Mouse (Mus musculus) embryonic facial prominence, embryonic 15.5 days (tissue): ENCODE measurements around the gene Hspg2. TPM values are rescaled to one million over a fixed set of nuclear protein-coding genes. Genes with fewer than 3 reads are reported as not detected.
A peak's percentile ranks its signal among the peaks of the same experiment; 100 is the strongest.

ENCODE experiments used
- ATAC-seq: fragments of 200-750 bp; cut with Nextera tagmentation; 2 replicates; pipeline ENCODE4 v1.8.0; 2017; ENCODE audit warnings: low read depth, moderate TSS enrichment; ENCODE audit not compliant: insufficient number of reproducible peaks, low FRiP score, low TSS enrichment
- H3K27ac ChIP-seq: fragments of 300-500 bp; sonication (generic); replicated peaks from 2 replicates; pipeline ENCODE4 v1.5.1; 2015; ENCODE audit warnings: mild to moderate bottlenecking, inconsistent platforms
- H3K27me3 ChIP-seq: fragments of 300-500 bp; sonication (generic); 2 replicates; pipeline ENCODE4 v1.6.1; 2015; ENCODE audit warnings: inconsistent platforms
- H3K36me3 ChIP-seq: fragments of 300-500 bp; sonication (generic); 2 replicates; pipeline ENCODE4 v1.6.1; 2015; ENCODE audit warnings: mild to moderate bottlenecking, inconsistent platforms
- H3K4me1 ChIP-seq: fragments of 300-500 bp; sonication (generic); 2 replicates; pipeline ENCODE4 v1.6.1; 2015; ENCODE audit warnings: inconsistent platforms
- H3K4me2 ChIP-seq: fragments of 300-500 bp; sonication (generic); replicated peaks from 2 replicates; pipeline ENCODE4 v1.6.1; 2015; ENCODE audit warnings: mild to moderate bottlenecking, inconsistent platforms
- H3K4me3 ChIP-seq: fragments of 300-500 bp; sonication (generic); replicated peaks from 2 replicates; pipeline ENCODE4 v1.5.1; 2015; ENCODE audit warnings: mild to moderate bottlenecking, inconsistent platforms
- H3K9ac ChIP-seq: fragments of 300-500 bp; sonication (generic); 2 replicates; pipeline ENCODE4 v1.6.1; 2015; ENCODE audit warnings: inconsistent platforms
- H3K9me3 ChIP-seq: fragments of 300-500 bp; sonication (generic); replicated peaks from 2 replicates; pipeline ENCODE4 v1.6.1; 2016; ENCODE audit warnings: inconsistent platforms
- WGBS: fragments of 180-500 bp; shearing (Covaris S2); methylation state at CpG from one replicate; pipeline ENCODE4 v1.1.7; 2015; 5-methylcytosine and 5-hydroxymethylcytosine counted together
- polyA plus RNA-seq: library from polyadenylated mRNA; unstranded; fragments of >200 nt; fragmentation: Nextera tagmentation; extraction: Ambion mirVana; gene quantifications from 2 replicates; pipeline ENCODE4 v1.2.1, GENCODE M21; 2015

Gene Hspg2
- polyA plus RNA-seq, 1 experiment from 2014 or later = 48.5 TPM

DNA sequence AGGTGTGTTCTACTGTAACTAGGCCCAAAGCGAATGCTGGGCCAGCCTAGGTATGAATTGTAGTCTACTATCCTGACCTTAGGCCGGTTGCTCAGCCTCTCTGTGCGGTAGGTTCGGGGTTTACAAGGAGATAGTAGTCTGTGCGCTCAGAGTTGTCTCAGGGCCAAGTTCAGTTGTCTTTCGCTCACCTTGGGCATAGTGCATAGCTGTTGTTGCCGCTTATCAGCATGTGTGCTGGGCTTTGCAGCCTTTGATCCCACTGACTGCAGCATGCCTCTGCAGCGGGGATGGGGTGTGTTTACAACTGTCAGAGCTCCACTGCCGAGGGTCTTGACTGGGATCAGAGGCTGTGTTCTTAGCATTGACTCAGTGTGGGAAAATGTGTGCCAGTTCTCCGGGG, 74.4 kb downstream of the Hspg2 start:
- Histone ChIP-seq H3K36me3 (peaks cover 98% of the 10 kb centered on the region), H3K27ac (no peak overlapping the region)
- 87% methylated on average over 10 of the region's 10 CpGs for WGBS

DNA sequence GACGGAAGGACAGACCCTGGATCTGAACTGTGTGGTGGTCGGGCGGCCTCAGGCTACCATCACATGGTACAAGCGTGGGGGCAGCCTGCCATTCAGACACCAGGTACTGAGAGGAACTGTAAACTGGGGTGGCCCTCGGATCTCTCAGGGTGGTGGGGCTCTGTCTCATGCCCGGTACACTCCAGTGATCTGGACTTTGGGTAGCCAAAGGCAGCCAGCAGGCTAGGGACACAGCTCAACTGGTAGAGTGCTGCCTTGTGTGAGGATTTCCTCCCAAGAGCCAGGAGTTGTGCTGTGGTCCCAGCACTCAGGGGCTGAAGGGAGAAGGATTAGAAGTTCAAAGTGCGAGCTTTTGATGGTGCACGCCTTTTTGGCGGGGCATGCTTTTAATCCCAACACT, 77.0 kb downstream of the Hspg2 start:
- H3K36me3 ChIP-seq = peaks cover 99% of the 10 kb centered on the region
- H3K27me3 ChIP-seq = no peaks in the 10 kb centered on the region
- 93% methylated on average over 9 of the region's 9 CpGs for WGBS
- no peak overlapping the region for H3K4me2 ChIP-seq
- no peaks in the 10 kb centered on the region for H3K4me1 ChIP-seq
- ATAC-seq = no peak
- no peaks in the 10 kb centered on the region for H3K9me3 ChIP-seq
- no peak overlapping the region for H3K9ac ChIP-seq
- no peak overlapping the region for H3K4me3 ChIP-seq
- no peak overlapping the region for H3K27ac ChIP-seq

More for the DNA sequence above, 74.4 kb downstream of the Hspg2 start:
- Histone ChIP-seq H3K27me3 (no peaks in the 10 kb centered on the region), H3K4me3 (no peak overlapping the region), H3K4me1 (no peaks in the 10 kb centered on the region), H3K4me2 (no peak overlapping the region), H3K9me3 (no peaks in the 10 kb centered on the region), H3K9ac (no peak overlapping the region)
- ATAC-seq = no peak

DNA sequence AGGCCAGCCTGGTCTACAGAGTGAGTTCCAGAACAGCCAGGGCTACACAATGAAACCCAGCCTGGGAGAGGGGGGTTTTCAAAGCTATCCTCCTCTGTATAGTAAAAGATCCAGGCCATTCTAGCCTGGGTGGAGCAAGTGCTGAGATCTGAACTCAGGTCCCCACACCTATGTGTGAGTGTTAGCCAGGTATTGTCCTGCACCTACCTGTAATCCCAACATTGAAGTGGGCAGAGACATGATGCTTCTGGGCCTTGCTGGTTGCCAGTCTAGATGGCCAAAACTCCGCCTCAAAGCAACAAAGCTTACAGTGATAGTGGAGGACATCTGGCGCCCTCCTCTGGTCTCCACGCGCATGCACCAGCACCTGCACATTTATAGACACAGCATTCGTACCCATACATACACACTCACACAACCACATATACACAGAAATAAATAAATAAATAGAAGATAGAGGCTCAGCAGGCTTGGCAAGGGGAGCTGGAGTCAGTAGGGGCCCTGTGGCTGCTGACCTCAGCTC, 77.5 kb downstream of the Hspg2 start:
- peaks cover 99% of the 10 kb centered on the region for H3K36me3 ChIP-seq
- 77% methylated on average over 5 of the region's 5 CpGs for WGBS
- no peaks in the 10 kb centered on the region for H3K9me3 ChIP-seq
- no peaks in the 10 kb centered on the region for H3K4me1 ChIP-seq
- no peak overlapping the region for H3K4me2 ChIP-seq
- H3K27me3 ChIP-seq = no peaks in the 10 kb centered on the region
- H3K27ac ChIP-seq = no peak overlapping the region
- ATAC-seq = no peak
- no peak overlapping the region for H3K9ac ChIP-seq
- H3K4me3 ChIP-seq = no peak overlapping the region

DNA sequence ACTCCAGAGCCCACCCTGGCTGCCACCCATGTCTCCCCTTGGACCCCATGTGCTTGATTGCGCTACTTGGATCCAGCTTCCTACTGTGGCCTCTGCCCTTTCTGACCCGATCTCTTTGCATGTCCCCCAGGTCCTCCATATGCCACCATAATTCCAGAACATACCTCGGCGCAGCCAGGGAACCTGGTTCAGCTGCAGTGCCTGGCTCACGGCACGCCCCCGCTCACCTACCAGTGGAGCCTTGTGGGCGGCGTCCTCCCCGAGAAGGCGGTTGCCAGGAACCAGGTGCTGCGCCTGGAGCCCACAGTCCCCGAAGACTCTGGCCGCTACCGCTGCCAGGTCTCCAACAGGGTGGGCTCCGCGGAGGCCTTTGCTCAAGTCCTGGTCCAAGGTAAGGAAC, 84.9 kb downstream of the Hspg2 start:
- H3K4me3 ChIP-seq = no peak overlapping the region
- no peaks in the 10 kb centered on the region for H3K27me3 ChIP-seq
- 95% methylated on average over 17 of the region's 17 CpGs for WGBS
- H3K9ac ChIP-seq = no peak overlapping the region
- H3K4me1 ChIP-seq = no peaks in the 10 kb centered on the region
- no peak overlapping the region for H3K27ac ChIP-seq
- no peak for ATAC-seq
- peaks cover 96% of the 10 kb centered on the region for H3K36me3 ChIP-seq
- no peak overlapping the region for H3K4me2 ChIP-seq
- H3K9me3 ChIP-seq = no peaks in the 10 kb centered on the region

GRCm38 (mm10) chr4:137556673-137557210, 88.2 kb downstream of the Hspg2 start:
- 90% methylated on average over 16 of the region's 16 CpGs for WGBS
- ATAC-seq = no peak

GRCm38 (mm10) chr4:137569873-137570272, 101.3 kb downstream of the Hspg2 start:
- no peak overlapping the region for H3K4me2 ChIP-seq
- no peaks in the 10 kb centered on the region for H3K4me1 ChIP-seq
- no peak overlapping the region for H3K27ac ChIP-seq
- peaks cover 60% of the 10 kb centered on the region for H3K36me3 ChIP-seq
- H3K9me3 ChIP-seq = no peaks in the 10 kb centered on the region
- no peaks in the 10 kb centered on the region for H3K27me3 ChIP-seq
- 0 out of 2 replicates have a peak, but pooled peaks have one; percentile 15 for ATAC-seq
- WGBS = 75% methylated on average over 9 of the region's 9 CpGs
- no peak overlapping the region for H3K4me3 ChIP-seq
- H3K9ac ChIP-seq = no peak overlapping the region

More at GRCm38 (mm10) chr4:137556673-137557210, 88.2 kb downstream of the Hspg2 start:
- H3K4me3 ChIP-seq = no peak overlapping the region
- no peaks in the 10 kb centered on the region for H3K9me3 ChIP-seq
- H3K36me3 ChIP-seq = peaks cover 90% of the 10 kb centered on the region
- H3K9ac ChIP-seq = no peak overlapping the region
- no peaks in the 10 kb centered on the region for H3K27me3 ChIP-seq
- H3K27ac ChIP-seq = no peak overlapping the region
- H3K4me2 ChIP-seq = no peak overlapping the region
- H3K4me1 ChIP-seq = no peaks in the 10 kb centered on the region

- ATAC-seq = no peak
- H3K36me3 ChIP-seq = peaks cover 25% of the 10 kb centered on the region
- no peak within 1 kb of the TSS for H3K4me2 ChIP-seq
- H3K9me3 ChIP-seq = no peaks in the 10 kb centered on the region
- no peak within 1 kb of the TSS for H3K27ac ChIP-seq
- peaks cover 12% of the 10 kb centered on the region for H3K27me3 ChIP-seq
- H3K4me1 ChIP-seq = peaks cover 6% of the 10 kb centered on the region; the same call in 1 of the 2 replicates
- no peak within 1 kb of the TSS for H3K9ac ChIP-seq
- 87% methylated on average over 10 of the region's 10 CpGs for WGBS
- H3K4me3 ChIP-seq = no peak within 1 kb of the TSS
Measured at GRCm38 (mm10) chr4:137574469-137574868, 105.9 kb downstream of the Hspg2 start, which contains the start of gene Ldlrad2. TSS of gene Ldlrad2 (minus strand) at chr4:137574569.

GRCm38 (mm10) chr4:137577486-137577885, 108.9 kb downstream of the Hspg2 start:
- WGBS = 97% methylated on average over 12 of the region's 12 CpGs

DNA sequence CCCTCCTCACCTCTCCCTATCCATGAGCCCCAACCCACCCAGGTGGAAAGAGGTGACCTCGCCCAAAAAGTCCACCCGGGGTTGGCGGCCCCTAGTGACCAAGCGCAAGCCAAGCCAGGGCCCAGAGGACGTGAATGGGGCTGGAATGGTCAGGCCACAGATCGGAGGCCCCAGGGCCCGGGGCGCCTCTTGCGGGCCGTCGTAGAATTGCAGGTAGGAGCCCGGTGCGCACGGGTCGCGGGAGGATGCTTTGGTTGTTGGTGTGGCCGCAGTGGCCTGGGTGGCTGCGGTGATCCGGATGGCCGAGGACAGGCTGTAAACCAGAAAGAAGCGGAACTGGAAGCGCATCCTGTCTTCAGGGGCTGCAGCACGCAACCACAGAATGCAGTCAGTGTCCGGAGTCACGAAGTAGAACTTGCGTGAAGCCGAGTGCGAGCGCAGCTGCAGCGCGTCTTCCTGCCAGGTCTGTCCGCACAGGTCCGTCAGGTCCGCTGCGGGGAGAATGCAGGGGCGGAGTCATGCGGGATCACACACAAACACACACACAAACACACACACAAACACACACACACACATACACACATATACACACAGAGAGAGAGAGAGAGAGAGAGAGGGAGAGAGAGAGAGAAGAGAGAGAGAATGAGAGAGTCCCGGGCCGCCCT, 109.7 kb downstream of the Hspg2 start:
- H3K4me1 ChIP-seq = peaks cover 11% of the 10 kb centered on the region
- peaks cover 12% of the 10 kb centered on the region for H3K27me3 ChIP-seq
- no peak overlapping the region for H3K27ac ChIP-seq
- WGBS = 4% methylated on average over 39 of the region's 39 CpGs
- H3K36me3 ChIP-seq = 0 out of 2 replicates have a peak, but pooled peaks cover 3% of the 10 kb centered on the region
- H3K4me2 ChIP-seq = peak overlapping the region; percentile 57
- ATAC-seq = no peak
- H3K4me3 ChIP-seq = peak overlapping the region; percentile 37
- H3K9me3 ChIP-seq = no peaks in the 10 kb centered on the region
- no peak overlapping the region for H3K9ac ChIP-seq

More at GRCm38 (mm10) chr4:137577486-137577885, 108.9 kb downstream of the Hspg2 start:
- peaks cover 11% of the 10 kb centered on the region for H3K4me1 ChIP-seq
- H3K27me3 ChIP-seq = peaks cover 12% of the 10 kb centered on the region
- H3K27ac ChIP-seq = no peak overlapping the region
- no peaks in the 10 kb centered on the region for H3K9me3 ChIP-seq
- H3K4me2 ChIP-seq = no peak overlapping the region
- ATAC-seq = no peak
- no peak overlapping the region for H3K4me3 ChIP-seq
- 0 out of 2 replicates have a peak, but pooled peaks cover 6% of the 10 kb centered on the region for H3K36me3 ChIP-seq
- no peak overlapping the region for H3K9ac ChIP-seq

- no peaks in the 10 kb centered on the region for H3K9me3 ChIP-seq
- no peak overlapping the region for H3K4me3 ChIP-seq
- 32% methylated on average over 4 of the region's 4 CpGs for WGBS
- no peaks in the 10 kb centered on the region for H3K36me3 ChIP-seq
- peaks cover 11% of the 10 kb centered on the region for H3K4me1 ChIP-seq
- no peak overlapping the region for H3K9ac ChIP-seq
- no peak overlapping the region for H3K4me2 ChIP-seq
- H3K27me3 ChIP-seq = peaks cover 12% of the 10 kb centered on the region
- no peak for ATAC-seq
- no peak overlapping the region for H3K27ac ChIP-seq
Measured at GRCm38 (mm10) chr4:137579789-137580188, 111.2 kb downstream of the Hspg2 start.

DNA sequence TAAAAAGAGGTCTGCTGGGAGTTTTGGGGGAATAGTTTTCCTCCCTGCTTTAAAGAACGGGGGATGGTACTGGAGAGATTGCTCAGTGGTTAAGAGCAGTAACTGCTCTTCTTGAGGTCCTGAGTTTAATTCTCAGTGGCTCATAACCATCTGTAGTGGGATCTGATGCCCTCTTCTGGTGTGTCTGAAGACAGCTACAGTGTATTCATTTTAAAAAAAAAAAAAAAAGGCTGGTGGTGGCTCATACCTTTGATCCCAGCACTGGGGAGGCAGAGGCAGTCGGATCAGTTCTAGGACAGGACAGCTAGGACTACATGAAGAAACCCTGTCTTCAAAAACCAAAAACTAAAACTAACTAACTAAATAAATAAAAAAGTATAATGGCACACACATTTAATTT, 111.7 kb downstream of the Hspg2 start:
- H3K4me1 ChIP-seq = peaks cover 11% of the 10 kb centered on the region
- ATAC-seq = no peak
- peaks cover 12% of the 10 kb centered on the region for H3K27me3 ChIP-seq
- 52% methylated on average over 2 of the region's 2 CpGs for WGBS
- no peaks in the 10 kb centered on the region for H3K9me3 ChIP-seq
- H3K36me3 ChIP-seq = no peaks in the 10 kb centered on the region
- H3K4me3 ChIP-seq = no peak overlapping the region
- no peak overlapping the region for H3K27ac ChIP-seq
- no peak overlapping the region for H3K9ac ChIP-seq
- no peak overlapping the region for H3K4me2 ChIP-seq
